8 mouse cellular contexts compared by ENCODE assay signal in genomic region chr11:69035411-69035810, GRCm38 (mm10). TPM values are rescaled to one million over a fixed set of nuclear protein-coding genes. Genes with fewer than 3 reads are reported as not detected.
DNase-seq lines count a peak whose midpoint lies in the region; ATAC-seq and TF ChIP-seq lines count a peak whose summit lies in the region.

No protein-coding gene starts in this region.

- H3K36me3 ChIP-seq in heart, adult 2 months (ENCODE audit: control insufficient read depth, insufficient read depth, low read length), result no peaks in the 10 kb centered on the region
- H3K36me3 ChIP-seq in ES-Bruce4 (ENCODE audit: control insufficient read depth, insufficient read depth, low read length, poor library complexity, severe bottlenecking), result peaks cover 49% of the 10 kb centered on the region
- peaks cover 37% of the 10 kb centered on the region for H3K36me3 ChIP-seq in forebrain, postnatal 0 days (ENCODE audit: insufficient read depth)
- peaks cover 48% of the 10 kb centered on the region for H3K36me3 ChIP-seq in liver, embryonic 15.5 days (replicated peaks)
- peaks cover 5% of the 10 kb centered on the region for H3K36me3 ChIP-seq in thymus, adult 2 months (ENCODE audit: control insufficient read depth, insufficient read depth, low read length)

- H3K27me3 ChIP-seq in heart, adult 2 months (ENCODE audit: control insufficient read depth, insufficient read depth, low read length), result no peaks in the 10 kb centered on the region
- H3K27me3 ChIP-seq in ES-Bruce4 (ENCODE audit: control insufficient read depth, insufficient read depth, low read length, poor library complexity, severe bottlenecking), result no peaks in the 10 kb centered on the region
- H3K27me3 ChIP-seq in forebrain, postnatal 0 days (ENCODE audit: insufficient read depth, low read length), result no peaks in the 10 kb centered on the region
- no peaks in the 10 kb centered on the region for H3K27me3 ChIP-seq in liver, embryonic 15.5 days
- H3K27me3 ChIP-seq in thymus, adult 2 months (ENCODE audit: control insufficient read depth, insufficient read depth, low read length), result no peaks in the 10 kb centered on the region

- H3K79me2 ChIP-seq in heart, adult 2 months (replicated peaks; ENCODE audit: control insufficient read depth, insufficient read depth, low read length), result no peaks in the 10 kb centered on the region

- DNase-seq in heart, adult 2 months, result peak in 1 of 2 experiments; percentile 16
- DNase-seq in heart, postnatal 10 days, result no peak
- DNase-seq in forebrain, postnatal 0 days, result no peak
- DNase-seq in left cerebral cortex, postnatal 36 days (ENCODE audit: low spot score in 2 of 2), result no peak
- DNase-seq in thymus, adult 2 months, result no peak

- TF ChIP-seq EP300 in heart, adult 2 months (IDR thresholded peaks at IDR 0.05; ENCODE audit: insufficient read depth, low read depth, low read length), result no peak
- no peak for TF ChIP-seq EP300 in ES-Bruce4 (IDR thresholded peaks at IDR 0.05; ENCODE audit: insufficient read depth, low read depth, low read length)

- no peak for ATAC-seq in forebrain, postnatal 0 days
- no peak for ATAC-seq in liver, embryonic 15.5 days (ENCODE audit: insufficient read depth)
- ATAC-seq in megakaryocyte-erythroid progenitor cell, adult 5-6 weeks (replicated peaks; ENCODE audit: low FRiP score, low TSS enrichment, poor library complexity, severe bottlenecking), result no peak

- H3K27ac ChIP-seq in heart, adult 2 months, result peak overlapping the region; percentile 79
- H3K27ac ChIP-seq in ES-Bruce4 (ENCODE audit: insufficient read depth, low read length), result peak overlapping the region; percentile 69
- H3K27ac ChIP-seq in forebrain, postnatal 0 days (ENCODE audit: low read depth, low read length), result peak overlapping the region; percentile 84
- H3K27ac ChIP-seq in liver, embryonic 15.5 days (replicated peaks), result peak overlapping the region; percentile 45; the same call in 1 of the 2 replicates
- H3K27ac ChIP-seq in thymus, adult 2 months (ENCODE audit: control insufficient read depth, insufficient read depth, low read length), result no peak overlapping the region

- TF ChIP-seq POLR2A in heart, adult 2 months (IDR thresholded peaks at IDR 0.05; ENCODE audit: insufficient read depth, low read depth, low read length), result no peak
- no peak for TF ChIP-seq POLR2A in ES-Bruce4 (IDR thresholded peaks at IDR 0.05; ENCODE audit: insufficient read depth, low read length)
- TF ChIP-seq POLR2A in thymus, adult 2 months (IDR thresholded peaks at IDR 0.05; ENCODE audit: control insufficient read depth, extremely low read depth, insufficient read depth, low read length, poor library complexity), result no peak

- peaks cover 10% of the 10 kb centered on the region for H3K4me1 ChIP-seq in heart, adult 2 months (ENCODE audit: control insufficient read depth, insufficient read depth, low read length)
- H3K4me1 ChIP-seq in ES-Bruce4 (ENCODE audit: control insufficient read depth, insufficient read depth, low read length), result no peaks in the 10 kb centered on the region
- peaks cover 19% of the 10 kb centered on the region; the same call in 1 of the 2 replicates for H3K4me1 ChIP-seq in forebrain, postnatal 0 days (ENCODE audit: insufficient read depth)
- H3K4me1 ChIP-seq in liver, embryonic 15.5 days (replicated peaks), result peaks cover 52% of the 10 kb centered on the region
- peaks cover 16% of the 10 kb centered on the region for H3K4me1 ChIP-seq in thymus, adult 2 months (replicated peaks; ENCODE audit: control insufficient read depth, insufficient read depth, low read length)

- peak overlapping the region; percentile 62; the same call in 1 of the 2 replicates for H3K4me3 ChIP-seq in heart, adult 2 months
- peak overlapping the region; percentile 41 for H3K4me3 ChIP-seq in ES-Bruce4 (ENCODE audit: low read depth, low read length)
- no peak overlapping the region for H3K4me3 ChIP-seq in forebrain, postnatal 0 days (ENCODE audit: low read depth, low read length)
- peak overlapping the region; percentile 71; the same call in 1 of the 2 replicates for H3K4me3 ChIP-seq in liver, embryonic 15.5 days (replicated peaks)
- no peak overlapping the region for H3K4me3 ChIP-seq in thymus, adult 2 months (ENCODE audit: control insufficient read depth, insufficient read depth, low read length)

- no peaks in the 10 kb centered on the region for H3K9me3 ChIP-seq in ES-Bruce4 (replicated peaks; ENCODE audit: control insufficient read depth, insufficient read depth, low read length, poor library complexity, severe bottlenecking)
- no peaks in the 10 kb centered on the region for H3K9me3 ChIP-seq in forebrain, postnatal 0 days (ENCODE audit: low read length)
- no peaks in the 10 kb centered on the region for H3K9me3 ChIP-seq in liver, embryonic 15.5 days (replicated peaks)

- intact Hi-C loops in heart, adult 2 months (cut with DNase I), result loop anchor here (5.0 kb wide), 1 partner anchor 68 kb away; the partner anchor contains the start of gene Slc25a35
- intact Hi-C loops in heart, postnatal 10 days (cut with DNase I), result loop anchor here (5.0 kb wide), 1 partner anchor 68 kb away; the partner anchor contains the start of gene Slc25a35
- intact Hi-C loops in left cerebral cortex, postnatal 36 days (cut with DNase I), result no loop called here

- 83% methylated on average over 9 of the region's 9 CpGs for WGBS in heart, adult 2 months
- 80% methylated on average over 9 of the region's 9 CpGs for WGBS in forebrain, postnatal 0 days
- 78% methylated on average over 9 of the region's 9 CpGs for WGBS in liver, embryonic 15.5 days (ENCODE audit: insufficient replicate concordance)
- 92% methylated on average over 9 of the region's 9 CpGs for WGBS in thymus, adult 2 months

- TF ChIP-seq CTCF in heart, adult 2 months (IDR thresholded peaks at IDR 0.05), result no peak
- TF ChIP-seq CTCF in ES-Bruce4 (IDR thresholded peaks at IDR 0.05; ENCODE audit: low read depth, low read length), result no peak
- TF ChIP-seq CTCF in forebrain, postnatal 0 days (IDR thresholded peaks at IDR 0.05; ENCODE audit: low read depth), result no peak
- no peak for TF ChIP-seq CTCF in thymus, adult 2 months (IDR thresholded peaks at IDR 0.05; ENCODE audit: borderline replicate concordance, control insufficient read depth, extremely low read depth, insufficient read depth, low read length, poor library complexity)

- peak overlapping the region; percentile 53 for H3K4me2 ChIP-seq in forebrain, postnatal 0 days (ENCODE audit: low read depth)
- peak overlapping the region; percentile 88 for H3K4me2 ChIP-seq in liver, embryonic 15.5 days

- no peak overlapping the region for H3K9ac ChIP-seq in heart, adult 2 months (ENCODE audit: low read depth, low read length)
- peak overlapping the region; percentile 37; the same call in 1 of the 2 replicates for H3K9ac ChIP-seq in ES-Bruce4 (ENCODE audit: low read depth, poor library complexity, severe bottlenecking)
- H3K9ac ChIP-seq in forebrain, postnatal 0 days, result no peak overlapping the region
- no peak overlapping the region for H3K9ac ChIP-seq in liver, embryonic 15.5 days

RNA-seq across cellular contexts. Expression of gene Aurkb, which starts 10.0 kb away (rescaled TPM):
- under 1 TPM; 0.21 to 0.59 TPM for total RNA-seq in heart, adult 2 months (2021)
- 0.61 and 1.1 TPM in 2 replicates for polyA plus RNA-seq in heart, adult 2 months (2012; rRNA removed)
- 10 to 100 TPM; 11.6 to 15.4 TPM for total RNA-seq in heart, postnatal 10 days (2021)
- 108 and 121 TPM in 2 replicates for polyA plus RNA-seq in ES-Bruce4 (2011; ENCODE audit: insufficient read depth, insufficient read length, low read depth, missing spikeins)
- 8.5 and 12.5 TPM in 2 replicates for total RNA-seq in forebrain, postnatal 0 days (2014; rRNA removed)
- polyA plus RNA-seq in forebrain, postnatal 0 days (2015; fragmentation: Nextera tagmentation; extraction: Ambion mirVana), result 11.5 and 13.9 TPM in 2 replicates
- 111 and 115 TPM in 2 replicates for polyA plus RNA-seq in liver, embryonic 15.5 days (2015; fragmentation: Nextera tagmentation; extraction: Ambion mirVana)
- total RNA-seq in left cerebral cortex, postnatal 36 days (2021), result 1 to 10 TPM in 1 of 2 experiments, under 1 TPM in 1; 0.43 to 1.1 TPM
- polyA plus RNA-seq in thymus, adult 2 months (2012; rRNA removed), result 192 and 276 TPM in 2 replicates
- total RNA-seq in megakaryocyte-erythroid progenitor cell, adult 5-6 weeks (2014; fragmentation: Nextera tagmentation), result 118 and 122 TPM in 2 replicates
- total RNA-seq in megakaryocyte-erythroid progenitor cell, adult 5-6 weeks (2017), result 60.0 and 75.0 TPM in 2 replicates

RNA-seq across cellular contexts. Expression of gene Ctc1, which starts 19.7 kb away (rescaled TPM):
- total RNA-seq in heart, adult 2 months (2021), result 10 to 100 TPM; 10.7 to 15.7 TPM
- polyA plus RNA-seq in heart, adult 2 months (2012; rRNA removed), result 21.5 and 26.8 TPM in 2 replicates
- 10 to 100 TPM; 21.9 to 26.6 TPM for total RNA-seq in heart, postnatal 10 days (2021)
- polyA plus RNA-seq in ES-Bruce4 (2011; ENCODE audit: insufficient read depth, insufficient read length, low read depth, missing spikeins), result 164 and 169 TPM in 2 replicates
- total RNA-seq in forebrain, postnatal 0 days (2014; rRNA removed), result 51.0 and 63.6 TPM in 2 replicates
- polyA plus RNA-seq in forebrain, postnatal 0 days (2015; fragmentation: Nextera tagmentation; extraction: Ambion mirVana), result 41.0 and 47.1 TPM in 2 replicates
- polyA plus RNA-seq in liver, embryonic 15.5 days (2015; fragmentation: Nextera tagmentation; extraction: Ambion mirVana), result 20.5 and 20.9 TPM in 2 replicates
- total RNA-seq in left cerebral cortex, postnatal 36 days (2021), result 10 to 100 TPM; 38.1 to 40.5 TPM
- 57.8 and 64.4 TPM in 2 replicates for polyA plus RNA-seq in thymus, adult 2 months (2012; rRNA removed)
- 40.4 and 46.7 TPM in 2 replicates for total RNA-seq in megakaryocyte-erythroid progenitor cell, adult 5-6 weeks (2014; fragmentation: Nextera tagmentation)
- total RNA-seq in megakaryocyte-erythroid progenitor cell, adult 5-6 weeks (2017), result 9.6 and 20.4 TPM in 2 replicates

RNA-seq across cellular contexts. Expression of gene Borcs6, which starts 24.1 kb away (rescaled TPM):
- 10 to 100 TPM; 15.3 to 17.8 TPM for total RNA-seq in heart, adult 2 months (2021)
- 13.0 and 14.2 TPM in 2 replicates for polyA plus RNA-seq in heart, adult 2 months (2012; rRNA removed)
- 10 to 100 TPM; 16.7 to 19.4 TPM for total RNA-seq in heart, postnatal 10 days (2021)
- polyA plus RNA-seq in ES-Bruce4 (2011; ENCODE audit: insufficient read depth, insufficient read length, low read depth, missing spikeins), result 4.0 and 7.0 TPM in 2 replicates
- total RNA-seq in forebrain, postnatal 0 days (2014; rRNA removed), result 32.8 and 33.7 TPM in 2 replicates
- 20.9 and 21.7 TPM in 2 replicates for polyA plus RNA-seq in forebrain, postnatal 0 days (2015; fragmentation: Nextera tagmentation; extraction: Ambion mirVana)
- 4.3 and 5.3 TPM in 2 replicates for polyA plus RNA-seq in liver, embryonic 15.5 days (2015; fragmentation: Nextera tagmentation; extraction: Ambion mirVana)
- total RNA-seq in left cerebral cortex, postnatal 36 days (2021), result 10 to 100 TPM; 30.7 to 38.4 TPM
- polyA plus RNA-seq in thymus, adult 2 months (2012; rRNA removed), result 18.0 TPM in 2 replicates
- total RNA-seq in megakaryocyte-erythroid progenitor cell, adult 5-6 weeks (2014; fragmentation: Nextera tagmentation), result 0.46 and 7.0 TPM in 2 replicates
- 3.5 TPM in 2 replicates for total RNA-seq in megakaryocyte-erythroid progenitor cell, adult 5-6 weeks (2017)

RNA-seq across cellular contexts. Expression of gene Pfas, which starts 27.2 kb away (rescaled TPM):
- total RNA-seq in heart, adult 2 months (2021), result 1 to 10 TPM; 5.9 to 6.4 TPM
- polyA plus RNA-seq in heart, adult 2 months (2012; rRNA removed), result 8.5 and 11.5 TPM in 2 replicates
- 1 to 10 TPM; 9.3 to 9.5 TPM for total RNA-seq in heart, postnatal 10 days (2021)
- polyA plus RNA-seq in ES-Bruce4 (2011; ENCODE audit: insufficient read depth, insufficient read length, low read depth, missing spikeins), result 79.6 and 85.3 TPM in 2 replicates
- total RNA-seq in forebrain, postnatal 0 days (2014; rRNA removed), result 22.9 and 29.7 TPM in 2 replicates
- 9.8 and 14.2 TPM in 2 replicates for polyA plus RNA-seq in forebrain, postnatal 0 days (2015; fragmentation: Nextera tagmentation; extraction: Ambion mirVana)
- 17.0 and 18.5 TPM in 2 replicates for polyA plus RNA-seq in liver, embryonic 15.5 days (2015; fragmentation: Nextera tagmentation; extraction: Ambion mirVana)
- 10 to 100 TPM; 16.1 to 24.2 TPM for total RNA-seq in left cerebral cortex, postnatal 36 days (2021)
- polyA plus RNA-seq in thymus, adult 2 months (2012; rRNA removed), result 28.5 and 43.0 TPM in 2 replicates
- total RNA-seq in megakaryocyte-erythroid progenitor cell, adult 5-6 weeks (2014; fragmentation: Nextera tagmentation), result 101 and 128 TPM in 2 replicates
- total RNA-seq in megakaryocyte-erythroid progenitor cell, adult 5-6 weeks (2017), result 53.9 and 77.9 TPM in 2 replicates

RNA-seq across cellular contexts. Expression of gene Tmem107, which starts 35.2 kb away (rescaled TPM):
- 1 to 10 TPM; 5.6 to 6.6 TPM for total RNA-seq in heart, adult 2 months (2021)
- polyA plus RNA-seq in heart, adult 2 months (2012; rRNA removed), result 15.9 and 26.1 TPM in 2 replicates
- 1 to 10 TPM; 5.8 to 7.8 TPM for total RNA-seq in heart, postnatal 10 days (2021)
- 17.1 and 24.7 TPM in 2 replicates for polyA plus RNA-seq in ES-Bruce4 (2011; ENCODE audit: insufficient read depth, insufficient read length, low read depth, missing spikeins)
- total RNA-seq in forebrain, postnatal 0 days (2014; rRNA removed), result 32.7 and 45.6 TPM in 2 replicates
- 35.3 and 41.7 TPM in 2 replicates for polyA plus RNA-seq in forebrain, postnatal 0 days (2015; fragmentation: Nextera tagmentation; extraction: Ambion mirVana)
- polyA plus RNA-seq in liver, embryonic 15.5 days (2015; fragmentation: Nextera tagmentation; extraction: Ambion mirVana), result 20.2 and 21.6 TPM in 2 replicates
- 10 to 100 TPM; 19.5 to 20.5 TPM for total RNA-seq in left cerebral cortex, postnatal 36 days (2021)
- polyA plus RNA-seq in thymus, adult 2 months (2012; rRNA removed), result 31.1 and 33.0 TPM in 2 replicates
- 33.8 and 51.0 TPM in 2 replicates for total RNA-seq in megakaryocyte-erythroid progenitor cell, adult 5-6 weeks (2014; fragmentation: Nextera tagmentation)
- total RNA-seq in megakaryocyte-erythroid progenitor cell, adult 5-6 weeks (2017), result 16.2 and 33.4 TPM in 2 replicates

Comparison
In these comparisons a context has a peak if more than half of its experiments do, and no peak if none do; other contexts are left out.
1. H3K4me3 ChIP-seq: peak in heart, adult 2 months (single experiment), ES-Bruce4 (single experiment) and liver, embryonic 15.5 days (single experiment); none in forebrain, postnatal 0 days (single experiment) and thymus, adult 2 months (single experiment).